Mouse (Mus musculus) gastrocnemius, postnatal 25 days (tissue): ENCODE results near the gene Evi5l. TPM values are rescaled to one million over a fixed set of nuclear protein-coding genes. Genes with fewer than 3 reads are reported as not detected.
"Not testable (repeated sequence)": the region's sequence is repeated elsewhere in the genome, so short reads cannot be mapped to it uniquely, and the experiment has no call there.

Experiments
- DNase-seq: peaks from one replicate; pipeline ENCODE4 v3.0.0; 2022
- total RNA-seq, 2 experiments: library from RNA; stranded (reverse); gene quantifications; 1 replicate in 1 of 2; 2 replicates in 1 of 2; pipeline ENCODE4 v1.2.3; 2021

Evi5l gene
- total RNA-seq, 2 experiments from 2014 or later, result 14.7 to 15.5 TPM

GRCm38 (mm10) chr8:4239193-4239890, 73.0 kb downstream of the Evi5l start:
- no peak for DNase-seq

- no peak for DNase-seq
Observed at GRCm38 (mm10) chr8:4245061-4245460, 78.7 kb downstream of the Evi5l start.

- no peak for DNase-seq
Observed at GRCm38 (mm10) chr8:4245737-4246136, 79.4 kb downstream of the Evi5l start.

GRCm38 (mm10) chr8:4247241-4247640, 80.9 kb downstream of the Evi5l start:
- DNase-seq, result no peak

- no peak for DNase-seq
Observed at GRCm38 (mm10) chr8:4247951-4248540, 81.7 kb downstream of the Evi5l start, which contains the start of gene Tgfbr3l. TSS of gene Tgfbr3l (plus strand) at chr8:4248214.

- no peak for DNase-seq
Observed at GRCm38 (mm10) chr8:4249213-4249612, 82.8 kb downstream of the Evi5l start.

- DNase-seq, result peak; percentile 79
Observed at GRCm38 (mm10) chr8:4250306-4250970, 84.1 kb downstream of the Evi5l start.

- DNase-seq, result no peak
Observed at GRCm38 (mm10) chr8:4252116-4252760, 85.9 kb downstream of the Evi5l start.

GRCm38 (mm10) chr8:4252934-4253841, 86.8 kb downstream of the Evi5l start, which contains the start of gene Snapc2:
TSS of gene Snapc2 (plus strand) at chr8:4253080.
- DNase-seq, result peak; percentile 93

- DNase-seq, result no peak
Observed at GRCm38 (mm10) chr8:4254001-4254400, 87.6 kb downstream of the Evi5l start.

- not testable (repeated sequence) for DNase-seq
Observed at GRCm38 (mm10) chr8:4255471-4255870, 89.1 kb downstream of the Evi5l start.

GRCm38 (mm10) chr8:4256911-4257310, 90.5 kb downstream of the Evi5l start:
- no peak for DNase-seq

GRCm38 (mm10) chr8:4257350-4257749, 91.0 kb downstream of the Evi5l start:
- no peak for DNase-seq

GRCm38 (mm10) chr8:4258233-4258632, 91.9 kb downstream of the Evi5l start:
- DNase-seq, result peak; percentile 33

- DNase-seq, result no peak
Observed at GRCm38 (mm10) chr8:4258678-4259077, 92.3 kb downstream of the Evi5l start.

- DNase-seq, result peak; percentile 90
Observed at GRCm38 (mm10) chr8:4259125-4259804, 92.9 kb downstream of the Evi5l start, which contains the start of gene Ctxn1. TSS of gene Ctxn1 (minus strand) at chr8:4259274.

GRCm38 (mm10) chr8:4259805-4260170, 93.4 kb downstream of the Evi5l start:
- no peak for DNase-seq
